Mouse (Mus musculus) neural tube, embryonic 12.5 days (tissue): ENCODE data around the gene Hcrtr1. TPM values are rescaled to one million over a fixed set of nuclear protein-coding genes. Genes with fewer than 3 reads are reported as not detected.

Experiments used
- ATAC-seq: fragments of 200-750 bp; cut with Nextera tagmentation; 2 replicates; pipeline ENCODE4 v1.8.0; 2017; ENCODE audit warnings: low read depth, mild to moderate bottlenecking, moderate TSS enrichment, moderate library complexity; ENCODE audit not compliant: low FRiP score
- H3K27ac ChIP-seq: fragments of 300-500 bp; sonication (generic); 2 replicates; pipeline ENCODE4 v1.5.1; 2016
- H3K27me3 ChIP-seq: fragments of 300-500 bp; sonication (generic); replicated peaks from 2 replicates; pipeline ENCODE4 v1.6.1; 2016; ENCODE audit warnings: mild to moderate bottlenecking
- H3K36me3 ChIP-seq: fragments of 300-500 bp; sonication (generic); 2 replicates; pipeline ENCODE4 v1.6.1; 2016; ENCODE audit warnings: mild to moderate bottlenecking
- H3K4me1 ChIP-seq: fragments of 300-500 bp; sonication (generic); 2 replicates; pipeline ENCODE4 v1.6.1; 2016
- H3K4me2 ChIP-seq: fragments of 300-500 bp; sonication (generic); replicated peaks from 2 replicates; pipeline ENCODE4 v1.6.1; 2016; ENCODE audit warnings: mild to moderate bottlenecking
- H3K4me3 ChIP-seq: fragments of 300-500 bp; sonication (generic); 2 replicates; pipeline ENCODE4 v1.5.1; 2016
- H3K9ac ChIP-seq: fragments of 300-500 bp; sonication (generic); 2 replicates; pipeline ENCODE4 v1.6.1; 2016; ENCODE audit warnings: mild to moderate bottlenecking
- H3K9me3 ChIP-seq: fragments of 300-500 bp; sonication (generic); 2 replicates; pipeline ENCODE4 v1.6.1; 2016; ENCODE audit warnings: mild to moderate bottlenecking
- WGBS: fragments of 180-500 bp; shearing (Covaris S2); methylation state at CpG from one replicate; pipeline ENCODE4 v1.1.7; 2016; 5-methylcytosine and 5-hydroxymethylcytosine counted together
- polyA plus RNA-seq: library from polyadenylated mRNA; unstranded; fragments of >200 nt; fragmentation: Nextera tagmentation; extraction: Ambion mirVana; gene quantifications from 2 replicates; pipeline ENCODE4 v1.2.1, GENCODE M21; 2016

Hcrtr1 gene
- polyA plus RNA-seq, 1 experiment from 2014 or later: 0.62 TPM

DNA sequence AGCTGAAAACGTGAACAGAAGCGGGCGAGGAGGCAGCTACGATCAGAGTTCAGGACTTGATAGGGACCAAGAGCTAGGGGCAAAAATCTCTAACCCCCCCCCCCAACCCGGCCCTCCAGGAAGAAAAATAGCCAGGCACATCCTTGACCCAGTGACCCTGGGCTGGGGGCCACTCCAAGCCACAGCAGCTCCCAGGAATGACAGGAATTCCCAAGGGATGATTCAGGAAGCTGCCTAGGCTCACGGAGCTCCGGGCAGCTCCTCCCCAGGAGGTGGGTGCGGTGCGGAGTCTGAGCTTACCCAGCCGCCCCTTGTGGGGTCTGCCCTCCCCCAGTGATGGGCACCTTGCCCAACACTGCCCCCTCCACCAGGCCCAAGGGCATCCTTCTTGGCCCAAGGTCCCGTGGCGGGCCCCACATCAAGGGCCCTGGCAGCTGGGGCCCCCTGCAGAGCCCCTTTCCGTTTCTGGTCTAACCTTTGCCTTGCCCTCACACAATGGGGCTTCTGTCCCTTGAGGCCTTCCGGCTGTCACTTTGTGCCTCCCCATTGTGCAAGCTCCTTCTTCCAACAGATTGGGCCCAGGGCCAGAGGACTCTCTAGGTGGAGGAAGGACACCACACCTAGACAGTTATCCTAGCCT is 36.0 kb upstream of the Hcrtr1 start, which contains the start of gene Tinagl1:
Gene Tinagl1 (minus strand): TSS at position 51 of the 640 bp plus-strand sequence.
- Histone ChIP-seq H3K27me3 (peaks cover 29% of the 10 kb centered on the region), H3K4me1 (peaks cover 20% of the 10 kb centered on the region), H3K4me3 (no peak within 1 kb of the TSS; the same call in 1 of the 2 replicates), H3K9me3 (no peaks in the 10 kb centered on the region), H3K4me2 (peak within 1 kb of the TSS; percentile 44), H3K36me3 (no peaks in the 10 kb centered on the region), H3K27ac (no peak within 1 kb of the TSS), H3K9ac (no peak within 1 kb of the TSS)
- no peak for ATAC-seq
- under 1% methylated on average over 14 of the region's 14 CpGs for WGBS

DNA sequence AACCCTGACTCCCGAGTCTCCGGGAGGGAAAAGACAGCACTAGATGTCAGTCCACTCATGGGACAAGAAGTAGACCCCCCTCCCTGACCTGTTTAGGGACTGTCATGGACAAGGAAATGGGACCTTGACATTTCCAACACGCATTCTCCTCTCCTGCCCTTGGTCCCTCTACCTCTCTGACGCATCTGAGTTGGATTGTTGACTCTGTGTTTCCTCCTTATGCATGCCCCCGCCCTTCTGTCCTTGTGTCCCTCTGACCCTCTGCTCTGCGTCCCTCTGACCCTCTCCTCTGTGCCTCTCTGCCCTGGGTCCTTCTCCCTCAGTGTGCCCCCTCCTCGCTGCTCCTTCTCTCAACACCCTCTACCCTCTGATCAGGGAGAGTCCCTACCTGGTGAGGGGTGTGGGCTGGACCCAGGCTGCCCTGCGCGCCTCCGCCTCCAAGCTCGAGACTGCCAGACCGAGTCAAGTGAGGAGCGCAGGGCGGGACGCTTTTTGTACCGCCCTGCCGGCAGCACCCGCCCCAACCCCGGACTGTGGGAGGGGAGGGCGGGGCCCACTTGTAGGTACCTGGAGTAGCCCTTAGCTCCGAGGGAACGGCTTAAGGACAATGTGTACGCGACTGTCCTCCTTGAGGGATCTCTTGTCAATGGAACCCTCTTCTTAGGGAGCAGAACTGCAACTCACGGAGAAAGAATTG is 35.3 kb upstream of the Hcrtr1 start:
- Histone ChIP-seq H3K4me3 (no peak overlapping the region; the same call in 1 of the 2 replicates), H3K4me2 (peak overlapping the region; percentile 44), H3K9me3 (no peaks in the 10 kb centered on the region), H3K27me3 (peaks cover 29% of the 10 kb centered on the region), H3K4me1 (peaks cover 20% of the 10 kb centered on the region), H3K9ac (no peak overlapping the region), H3K27ac (no peak overlapping the region), H3K36me3 (no peaks in the 10 kb centered on the region)
- WGBS: 5% methylated on average over 25 of the region's 25 CpGs
- ATAC-seq: no peak

DNA sequence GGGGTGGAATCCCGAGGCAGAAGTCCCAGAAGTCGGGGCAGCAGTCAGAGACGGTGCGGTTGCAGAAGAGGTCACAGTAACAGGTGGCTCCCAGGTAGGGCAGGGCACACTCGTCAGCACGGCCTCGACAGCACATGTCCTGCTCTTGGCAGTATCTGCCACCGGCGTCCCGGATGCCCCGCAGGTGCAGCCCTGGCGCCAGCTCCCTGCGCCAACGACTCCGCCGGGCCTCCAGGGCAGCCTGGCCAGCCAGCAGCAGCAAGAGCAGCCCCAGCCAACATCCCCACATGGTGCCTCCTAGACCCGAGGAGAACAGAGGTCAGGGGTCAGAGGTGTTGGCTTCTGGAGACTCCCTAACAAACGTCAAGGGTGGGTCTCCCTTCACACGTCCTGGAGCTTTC is 34.8 kb upstream of the Hcrtr1 start:
- H3K36me3 ChIP-seq: no peaks in the 10 kb centered on the region
- peaks cover 20% of the 10 kb centered on the region for H3K4me1 ChIP-seq
- ATAC-seq: no peak
- H3K4me3 ChIP-seq: no peak overlapping the region
- peaks cover 29% of the 10 kb centered on the region for H3K27me3 ChIP-seq
- WGBS: 47% methylated on average over 19 of the region's 19 CpGs
- no peak overlapping the region for H3K27ac ChIP-seq
- no peak overlapping the region; the same call in 1 of the 2 replicates for H3K4me2 ChIP-seq
- H3K9me3 ChIP-seq: no peaks in the 10 kb centered on the region
- H3K9ac ChIP-seq: no peak overlapping the region

DNA sequence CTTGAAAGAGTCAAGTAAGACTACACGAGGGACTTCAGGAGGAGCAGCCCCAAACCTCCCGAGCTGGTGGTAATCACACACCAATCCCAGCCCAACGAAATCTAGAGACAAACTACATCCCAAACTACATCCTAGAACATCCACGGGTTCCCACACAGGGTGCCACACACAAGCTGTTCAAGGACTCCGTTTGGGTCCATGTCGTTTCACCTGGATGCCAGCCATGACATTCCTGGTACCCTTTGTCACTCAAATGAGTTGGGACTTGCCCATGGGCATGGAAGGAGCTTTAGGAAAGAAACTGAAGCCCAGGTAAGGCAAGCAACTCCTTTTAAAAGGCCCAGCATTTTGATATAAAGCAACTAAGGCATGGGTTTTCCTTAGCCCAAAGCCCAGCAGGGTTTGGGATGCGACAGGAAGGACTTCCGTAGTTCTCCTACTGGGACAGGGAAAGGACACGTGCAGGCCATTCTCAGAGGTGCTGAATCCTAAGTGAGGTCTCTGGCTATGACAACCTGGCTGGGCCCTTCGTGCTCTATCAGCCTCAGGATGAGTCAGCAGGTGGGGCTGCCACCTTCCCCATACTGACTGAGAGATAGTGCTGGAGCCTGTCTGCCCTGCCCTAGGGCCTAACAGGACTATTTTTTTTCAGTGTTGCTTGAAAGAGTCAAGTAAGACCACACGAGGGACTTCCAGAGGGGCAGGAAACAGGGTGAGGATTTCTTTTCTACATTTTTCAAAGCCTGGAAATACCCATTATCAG is 34.1 kb upstream of the Hcrtr1 start:
- Histone ChIP-seq H3K27ac (no peak overlapping the region), H3K4me1 (peaks cover 25% of the 10 kb centered on the region), H3K4me3 (no peak overlapping the region), H3K9ac (no peak overlapping the region), H3K4me2 (no peak overlapping the region), H3K27me3 (peaks cover 29% of the 10 kb centered on the region), H3K36me3 (no peaks in the 10 kb centered on the region), H3K9me3 (no peaks in the 10 kb centered on the region)
- 72% methylated on average over 11 of the region's 11 CpGs for WGBS
- no peak for ATAC-seq

- 66% methylated on average over 11 of the region's 11 CpGs for WGBS
- Histone ChIP-seq H3K9ac (no peak overlapping the region), H3K9me3 (no peaks in the 10 kb centered on the region), H3K36me3 (no peaks in the 10 kb centered on the region), H3K4me3 (no peak overlapping the region), H3K27me3 (peaks cover 29% of the 10 kb centered on the region), H3K4me1 (peaks cover 34% of the 10 kb centered on the region), H3K4me2 (no peak overlapping the region), H3K27ac (no peak overlapping the region)
- no peak for ATAC-seq
Measured at GRCm38 (mm10) chr4:130171951-130172765, 33.0 kb upstream of the Hcrtr1 start.

DNA sequence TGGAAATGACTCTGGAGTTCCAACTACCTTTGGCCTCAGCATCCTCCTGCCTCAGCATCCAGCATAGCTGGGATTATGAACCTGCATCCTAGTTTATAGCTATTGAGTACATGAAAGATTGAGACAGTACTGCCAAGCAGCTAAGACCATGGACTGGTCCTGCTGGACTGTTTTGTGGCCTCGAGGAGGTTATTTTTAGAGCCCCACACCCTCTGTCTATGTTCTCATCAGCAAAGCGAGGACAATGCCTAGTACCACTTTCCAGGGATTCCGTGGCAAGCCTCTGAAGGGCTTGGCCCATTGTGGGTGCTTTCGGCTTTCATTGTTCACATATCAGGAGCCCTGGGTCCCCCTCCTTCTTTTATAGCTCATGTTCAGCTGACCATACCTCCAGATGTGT is 31.2 kb upstream of the Hcrtr1 start:
- H3K4me2 ChIP-seq: no peak overlapping the region
- no peaks in the 10 kb centered on the region for H3K36me3 ChIP-seq
- no peak overlapping the region for H3K9ac ChIP-seq
- H3K4me1 ChIP-seq: peaks cover 30% of the 10 kb centered on the region
- no peak for ATAC-seq
- 85% methylated on average over 4 of the region's 4 CpGs for WGBS
- peaks cover 37% of the 10 kb centered on the region for H3K27me3 ChIP-seq
- H3K4me3 ChIP-seq: no peak overlapping the region
- H3K27ac ChIP-seq: no peak overlapping the region
- H3K9me3 ChIP-seq: no peaks in the 10 kb centered on the region

- ATAC-seq: no peak
- no peak overlapping the region for H3K4me2 ChIP-seq
- H3K4me3 ChIP-seq: no peak overlapping the region
- no peaks in the 10 kb centered on the region for H3K36me3 ChIP-seq
- no peak overlapping the region for H3K27ac ChIP-seq
- peaks cover 21% of the 10 kb centered on the region for H3K4me1 ChIP-seq
- H3K9me3 ChIP-seq: no peaks in the 10 kb centered on the region
- H3K27me3 ChIP-seq: peaks cover 38% of the 10 kb centered on the region
- WGBS: 87% methylated on average over 16 of the region's 16 CpGs
- H3K9ac ChIP-seq: no peak overlapping the region
Measured at GRCm38 (mm10) chr4:130169411-130169971, 30.3 kb upstream of the Hcrtr1 start.

- H3K36me3 ChIP-seq: no peaks in the 10 kb centered on the region
- no peak for ATAC-seq
- no peak overlapping the region; the same call in 1 of the 2 replicates for H3K4me2 ChIP-seq
- WGBS: 37% methylated on average over 16 of the region's 16 CpGs
- H3K4me3 ChIP-seq: no peak overlapping the region
- H3K27me3 ChIP-seq: peaks cover 38% of the 10 kb centered on the region
- no peaks in the 10 kb centered on the region for H3K9me3 ChIP-seq
- H3K4me1 ChIP-seq: peaks cover 16% of the 10 kb centered on the region
- no peak overlapping the region for H3K27ac ChIP-seq
- H3K9ac ChIP-seq: no peak overlapping the region
Measured at GRCm38 (mm10) chr4:130168280-130169183, 29.4 kb upstream of the Hcrtr1 start.

DNA sequence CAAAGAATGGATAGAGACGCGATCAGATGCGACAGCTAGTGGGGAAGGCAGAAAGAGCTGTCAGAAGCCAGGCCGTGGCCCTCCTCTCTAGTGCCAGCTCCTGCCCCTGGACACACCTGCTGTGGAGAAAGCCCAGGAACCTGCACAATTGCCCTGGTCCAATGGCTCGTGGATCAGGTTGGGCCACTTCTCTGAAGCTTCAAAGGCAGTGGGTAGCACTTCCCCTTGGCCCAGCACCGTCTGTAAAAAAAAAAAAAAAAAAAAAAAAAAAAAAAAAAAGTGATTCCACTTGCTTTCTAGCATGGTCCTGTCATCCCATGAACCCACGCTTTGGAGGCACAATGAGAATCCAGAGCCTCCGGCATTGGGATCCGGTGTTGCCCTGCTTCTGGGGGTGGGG is 28.7 kb upstream of the Hcrtr1 start:
- 55% methylated on average over 9 of the region's 9 CpGs for WGBS

DNA sequence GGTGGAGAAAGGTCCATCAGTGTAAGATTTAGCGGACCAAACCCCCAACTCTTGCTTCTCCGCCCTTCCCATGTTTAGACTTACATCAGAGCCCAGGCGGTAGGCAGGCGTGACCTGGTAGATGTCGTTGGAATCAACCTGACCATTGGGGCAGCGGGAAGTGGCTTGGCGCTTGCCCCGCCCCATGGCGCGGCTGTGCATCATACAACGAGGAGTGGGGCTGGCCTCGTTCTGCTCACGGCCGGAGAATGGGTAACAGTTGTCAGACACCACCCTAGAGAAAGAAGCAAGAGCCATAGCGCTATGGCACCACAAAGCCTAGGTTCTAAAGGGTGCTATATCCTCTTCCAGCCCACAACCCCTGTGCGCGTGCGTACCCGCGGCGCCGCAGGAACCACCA is 28.2 kb upstream of the Hcrtr1 start:
- peaks cover 38% of the 10 kb centered on the region for H3K27me3 ChIP-seq
- no peaks in the 10 kb centered on the region for H3K36me3 ChIP-seq
- 47% methylated on average over 22 of the region's 22 CpGs for WGBS
- H3K4me1 ChIP-seq: peaks cover 23% of the 10 kb centered on the region
- H3K4me2 ChIP-seq: peak overlapping the region; percentile 41
- H3K4me3 ChIP-seq: no peak overlapping the region
- no peaks in the 10 kb centered on the region for H3K9me3 ChIP-seq
- ATAC-seq: no peak
- no peak overlapping the region for H3K27ac ChIP-seq
- no peak overlapping the region for H3K9ac ChIP-seq

More for the DNA sequence above, 28.7 kb upstream of the Hcrtr1 start:
- Histone ChIP-seq H3K36me3 (no peaks in the 10 kb centered on the region), H3K4me2 (peak overlapping the region; percentile 41), H3K9ac (no peak overlapping the region), H3K27me3 (peaks cover 38% of the 10 kb centered on the region), H3K4me1 (peaks cover 23% of the 10 kb centered on the region), H3K9me3 (no peaks in the 10 kb centered on the region), H3K27ac (no peak overlapping the region), H3K4me3 (no peak overlapping the region)
- ATAC-seq: no peak

DNA sequence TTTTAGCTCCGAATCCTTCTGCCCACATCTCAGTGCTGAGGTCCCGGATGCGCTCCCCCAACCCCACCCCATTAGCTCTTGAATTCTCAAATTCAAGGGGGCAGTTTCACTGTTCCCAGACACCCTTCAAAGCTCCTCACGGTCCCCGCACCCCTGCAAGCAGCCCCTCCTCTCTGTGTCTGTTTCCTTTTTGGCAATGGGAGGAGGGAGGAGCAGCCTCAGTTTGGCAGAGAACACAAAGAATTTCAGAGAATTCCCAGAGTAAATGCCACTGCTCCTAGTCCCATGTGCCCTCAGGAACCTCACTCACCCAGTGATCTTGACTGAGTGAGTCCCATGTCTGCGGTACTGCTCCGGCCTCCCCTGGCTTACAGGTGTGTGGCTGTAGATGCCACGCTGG is 27.4 kb upstream of the Hcrtr1 start:
- H3K9me3 ChIP-seq: no peaks in the 10 kb centered on the region
- H3K9ac ChIP-seq: no peak overlapping the region
- H3K27ac ChIP-seq: no peak overlapping the region
- no peak for ATAC-seq
- H3K4me1 ChIP-seq: peaks cover 23% of the 10 kb centered on the region
- 74% methylated on average over 8 of the region's 8 CpGs for WGBS
- H3K36me3 ChIP-seq: no peaks in the 10 kb centered on the region
- peaks cover 42% of the 10 kb centered on the region for H3K27me3 ChIP-seq
- H3K4me2 ChIP-seq: no peak overlapping the region
- H3K4me3 ChIP-seq: no peak overlapping the region
